Mouse (Mus musculus): ENCODE data around the gene Hspa1a.

GRCm38 (mm10) chr17:35013221-35013620, 41.3 kb upstream of the Hspa1a start:
- no peak for TF ChIP-seq CTCF (IDR thresholded peaks at IDR 0.05; ENCODE audit: control insufficient read depth, insufficient read depth, insufficient replicate concordance, low read depth, low read length)
- no peak for TF ChIP-seq POLR2A (IDR thresholded peaks at IDR 0.05; ENCODE audit: control insufficient read depth, low read depth, low read length)
